Mouse (Mus musculus) E14TG2a.4 (cell line): ENCODE results near the gene Zfp472.
"Not testable (repeated sequence)": the region's sequence is repeated elsewhere in the genome, so short reads cannot be mapped to it uniquely, and the experiment has no call there.

Experiments used
- H3K27me3 ChIP-seq: 2 replicates; pipeline ENCODE4 v1.6.1; 2014; ENCODE audit warnings: low read length, control low read depth; ENCODE audit not compliant: insufficient read depth
- H3K36me3 ChIP-seq: 2 replicates; pipeline ENCODE4 v1.6.1; 2014; ENCODE audit warnings: low read length, control low read depth; ENCODE audit not compliant: insufficient read depth
- H3K4me1 ChIP-seq: replicated peaks from 2 replicates; pipeline ENCODE4 v1.6.1; 2014; ENCODE audit warnings: low read depth, low read length, control low read depth
- H3K4me3 ChIP-seq: replicated peaks from 2 replicates; pipeline ENCODE4 v1.5.1; 2014; ENCODE audit warnings: mild to moderate bottlenecking, low read length
- H3K9me3 ChIP-seq: 2 replicates; pipeline ENCODE4 v1.6.1; 2014; ENCODE audit warnings: low read length, control low read depth
- CTCF ChIP-seq: conservative IDR thresholded peaks from 2 replicates; pipeline ENCODE4 v1.5.1; 2014; ENCODE audit warnings: low read length
- NANOG ChIP-seq: IDR thresholded peaks from 2 replicates; pipeline ENCODE4 v1.6.1; 2014; ENCODE audit warnings: borderline replicate concordance, low read length, mixed read lengths
- POU5F1 ChIP-seq: IDR thresholded peaks from 2 replicates; pipeline ENCODE4 v1.6.1; 2014; ENCODE audit warnings: low read length, borderline replicate concordance

Zfp472 gene

GRCm38 (mm10) chr17:32986301-32986700 is 20.7 kb downstream of the Zfp472 start:
- TF ChIP-seq POU5F1: no peak
- no peak for TF ChIP-seq CTCF
- TF ChIP-seq NANOG: no peak
- no peak overlapping the region for H3K4me3 ChIP-seq
- no peaks in the 10 kb centered on the region for H3K9me3 ChIP-seq
- H3K4me1 ChIP-seq: peaks cover 3% of the 10 kb centered on the region; the same call in 1 of the 2 replicates
- H3K36me3 ChIP-seq: no peaks in the 10 kb centered on the region
- no peaks in the 10 kb centered on the region for H3K27me3 ChIP-seq

DNA sequence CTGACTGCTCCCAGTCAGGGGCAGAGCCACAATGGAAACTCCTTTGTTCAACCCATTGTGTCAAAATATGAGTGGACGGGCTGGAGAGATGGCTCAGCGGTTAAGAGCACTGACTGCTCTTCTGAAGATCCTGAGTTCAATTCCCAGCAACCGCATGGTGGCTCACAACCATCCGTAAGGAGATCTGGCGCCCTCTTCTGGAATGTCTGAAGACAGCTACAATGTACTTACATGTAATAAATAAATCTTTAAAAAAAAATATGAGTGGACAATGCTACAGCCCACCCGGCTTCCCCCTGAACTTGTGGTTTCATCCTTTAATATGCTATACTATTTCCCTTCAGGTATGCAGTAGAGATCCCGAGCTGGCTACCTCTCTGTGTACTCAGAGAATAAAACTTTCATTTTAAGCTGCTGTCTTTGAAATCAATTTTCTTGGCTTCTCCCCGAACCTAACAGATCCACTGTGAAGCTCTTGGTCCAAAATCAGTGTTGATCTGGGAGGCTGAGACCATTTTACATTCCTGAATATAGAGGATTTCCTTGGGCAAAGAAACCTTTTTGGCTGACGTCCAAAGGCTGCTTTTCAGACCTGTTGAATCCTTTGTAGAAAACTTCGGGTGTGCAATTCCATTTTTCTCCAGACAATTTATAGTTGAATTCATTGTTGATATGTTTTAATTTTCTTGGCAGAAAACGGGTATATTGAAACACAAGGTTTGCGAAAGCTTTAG is 26.5 kb downstream of the Zfp472 start:
- peak overlapping the region; percentile 90 for H3K4me3 ChIP-seq
- H3K4me1 ChIP-seq: peaks cover 15% of the 10 kb centered on the region
- peaks cover 13% of the 10 kb centered on the region; the same call in 1 of the 2 replicates for H3K36me3 ChIP-seq
- TF ChIP-seq POU5F1 (no peak), NANOG (no peak), CTCF (peak; percentile 41; the same call in 1 of the 2 replicates)
- H3K9me3 ChIP-seq: no peaks in the 10 kb centered on the region
- H3K27me3 ChIP-seq: no peaks in the 10 kb centered on the region

DNA sequence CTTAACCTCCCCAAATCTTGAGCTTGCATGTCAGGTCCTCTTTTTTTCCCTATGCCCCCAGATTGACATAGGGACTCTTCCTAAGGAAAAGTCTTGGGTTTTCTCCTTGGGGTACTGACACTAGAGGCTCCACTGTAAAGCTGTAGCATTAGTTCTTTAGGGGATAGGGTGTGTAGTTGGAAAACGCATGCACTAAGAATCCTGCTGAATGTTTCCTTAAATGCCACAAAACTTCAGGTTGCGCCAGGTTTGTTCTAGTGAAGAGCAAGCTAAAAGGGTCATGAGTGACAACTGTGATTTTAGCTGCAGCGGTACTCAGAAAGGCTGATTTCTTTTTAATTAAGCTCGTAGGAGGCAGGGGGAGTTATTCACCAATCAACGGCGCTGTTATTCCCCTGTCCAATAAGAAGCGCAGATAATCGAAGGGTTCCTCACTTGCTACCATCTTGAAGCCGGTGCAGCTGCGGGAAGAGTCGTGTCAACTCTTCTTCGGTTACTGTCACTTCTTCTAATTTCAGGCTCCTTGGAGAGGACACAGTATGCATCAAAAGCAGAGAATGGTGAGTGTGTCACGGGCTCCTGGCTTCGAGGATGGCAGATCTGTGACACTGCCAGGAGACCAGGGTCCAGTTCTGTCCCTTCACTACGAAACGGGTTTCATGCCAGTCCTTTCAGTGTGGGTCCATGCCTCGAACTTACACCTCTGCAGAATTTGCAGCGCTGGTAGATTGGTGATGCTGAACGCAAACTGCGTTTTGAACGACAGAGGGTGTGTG is 27.3 kb downstream of the Zfp472 start, which contains the start of gene Zfp952:
Zfp952 (plus strand) TSS at position 431 of the 776 bp plus-strand sequence.
- H3K9me3 ChIP-seq: no peaks in the 10 kb centered on the region
- TF ChIP-seq NANOG: no peak
- no peak for TF ChIP-seq CTCF
- no peak for TF ChIP-seq POU5F1

GRCm38 (mm10) chr17:32998492-32998891 is 32.9 kb downstream of the Zfp472 start:
- Histone ChIP-seq H3K27me3 (no peaks in the 10 kb centered on the region), H3K9me3 (no peaks in the 10 kb centered on the region), H3K4me1 (peaks cover 6% of the 10 kb centered on the region), H3K36me3 (peaks cover 35% of the 10 kb centered on the region), H3K4me3 (no peak overlapping the region)
- TF ChIP-seq CTCF (no peak), POU5F1 (no peak), NANOG (no peak)

More for the DNA sequence above, 27.3 kb downstream of the Zfp472 start, which contains the start of gene Zfp952:
- peaks cover 15% of the 10 kb centered on the region for H3K4me1 ChIP-seq
- peaks cover 13% of the 10 kb centered on the region; the same call in 1 of the 2 replicates for H3K36me3 ChIP-seq
- peak within 1 kb of the TSS; percentile 90 for H3K4me3 ChIP-seq
- H3K27me3 ChIP-seq: no peaks in the 10 kb centered on the region

DNA sequence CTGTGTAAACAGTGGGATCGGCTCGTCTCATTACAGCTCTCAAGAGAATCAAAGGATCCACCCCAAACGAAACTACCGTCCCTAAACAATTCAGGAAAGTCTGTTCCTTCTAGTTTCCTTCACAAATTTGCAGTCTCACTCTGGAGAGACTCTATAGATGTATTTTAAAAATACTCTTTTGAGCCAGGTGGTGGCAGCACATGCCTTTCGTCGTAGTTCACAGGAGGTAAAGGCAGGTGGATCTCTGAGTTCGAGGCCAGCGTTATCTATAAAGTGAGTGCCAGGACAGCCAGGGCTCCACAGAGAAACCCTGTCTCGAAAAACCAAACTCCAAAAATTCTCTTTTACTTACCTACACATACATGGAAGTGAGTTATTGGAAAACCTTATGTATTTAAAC is 42.7 kb downstream of the Zfp472 start:
- H3K4me1 ChIP-seq: no peaks in the 10 kb centered on the region
- H3K4me3 ChIP-seq: no peak overlapping the region
- peaks cover 19% of the 10 kb centered on the region for H3K36me3 ChIP-seq
- H3K9me3 ChIP-seq: no peaks in the 10 kb centered on the region
- TF ChIP-seq POU5F1 (no peak), CTCF (peak; percentile 35; the same call in 1 of the 2 replicates), NANOG (no peak)
- no peaks in the 10 kb centered on the region for H3K27me3 ChIP-seq

GRCm38 (mm10) chr17:33020434-33020833 is 54.8 kb downstream of the Zfp472 start:
- Histone ChIP-seq H3K36me3 (peaks cover 41% of the 10 kb centered on the region), H3K4me1 (peaks cover 29% of the 10 kb centered on the region), H3K9me3 (peaks cover 21% of the 10 kb centered on the region)
- H3K4me3 ChIP-seq, H3K27me3 ChIP-seq: not testable (repeated sequence)
